Mouse (Mus musculus): ENCODE results near the gene Mpv17.

DNA sequence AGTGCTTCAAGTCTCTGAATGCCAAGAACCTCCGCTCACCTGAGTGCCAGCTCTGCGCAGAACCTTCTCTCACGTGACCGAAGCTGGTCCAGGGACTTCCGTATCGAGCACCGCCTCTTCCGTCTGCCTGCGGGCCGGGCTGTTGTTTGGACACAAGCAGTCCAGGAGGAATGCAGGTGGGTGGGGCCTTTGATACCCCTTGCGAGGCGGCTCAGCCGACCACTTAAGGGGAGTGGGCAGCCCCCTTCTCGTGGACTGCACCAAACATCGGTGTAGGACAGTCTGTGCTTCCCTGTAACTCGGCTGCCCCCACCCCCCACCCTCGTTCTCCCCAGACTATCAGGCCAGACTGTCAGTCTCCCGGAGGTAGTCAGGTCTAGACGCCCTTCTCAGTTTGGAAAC is at the start of gene Mpv17:
- TF ChIP-seq USF1 (IDR thresholded peaks at IDR 0.05; ENCODE audit: low read depth): peak; percentile 93
- TF ChIP-seq POLR2A (IDR thresholded peaks at IDR 0.05; ENCODE audit: insufficient read length, low read depth): peak; percentile 79
- no peak for TF ChIP-seq MAX (IDR thresholded peaks at IDR 0.05; ENCODE audit: low read depth)
- peak; percentile 100 for TF ChIP-seq POLR2AphosphoS2 (IDR thresholded peaks at IDR 0.05; ENCODE audit: insufficient read length, low read depth)
- TF ChIP-seq TCF12 (IDR thresholded peaks at IDR 0.05; ENCODE audit: insufficient read depth, poor library complexity, severe bottlenecking): no peak

Data from myocyte (in vitro differentiated cells).